Mouse (Mus musculus): ENCODE data around the gene Bnc2. TPM values are rescaled to one million over a fixed set of nuclear protein-coding genes. Genes with fewer than 3 reads are reported as not detected.

The Bnc2 gene
- polyA plus RNA-seq, 1 experiment = not detected

GRCm38 (mm10) chr4:84646576-84646975 is 28.5 kb downstream of the Bnc2 start:
- no peaks in the 10 kb centered on the region for H3K4me1 ChIP-seq (ENCODE audit: control insufficient read depth, insufficient read depth, low read length)
- no peak overlapping the region for H3K27ac ChIP-seq (ENCODE audit: control insufficient read depth, insufficient read depth, low read depth, low read length, poor library complexity)
- TF ChIP-seq POLR2A (IDR thresholded peaks at IDR 0.05; ENCODE audit: borderline replicate concordance, control insufficient read depth, low read depth, low read length) (no peak), CTCF (IDR thresholded peaks at IDR 0.05; ENCODE audit: control insufficient read depth, insufficient read depth, low read length) (no peak)
- no peak overlapping the region for H3K4me3 ChIP-seq (replicated peaks; ENCODE audit: control insufficient read depth, low read depth, low read length)

GRCm38 (mm10) chr4:84639166-84639565 is 35.9 kb downstream of the Bnc2 start:
- WGBS = 81% methylated on average over 6 of the region's 6 CpGs
- Histone ChIP-seq H3K27ac (ENCODE audit: control insufficient read depth, insufficient read depth, low read depth, low read length, poor library complexity) (no peak overlapping the region), H3K4me3 (replicated peaks; ENCODE audit: control insufficient read depth, low read depth, low read length) (no peak overlapping the region), H3K4me1 (ENCODE audit: control insufficient read depth, insufficient read depth, low read length) (no peaks in the 10 kb centered on the region)
- TF ChIP-seq POLR2A (IDR thresholded peaks at IDR 0.05; ENCODE audit: borderline replicate concordance, control insufficient read depth, low read depth, low read length) (no peak), CTCF (IDR thresholded peaks at IDR 0.05; ENCODE audit: control insufficient read depth, insufficient read depth, low read length) (no peak)

GRCm38 (mm10) chr4:84637641-84638040 is 37.4 kb downstream of the Bnc2 start:
- TF ChIP-seq POLR2A (IDR thresholded peaks at IDR 0.05; ENCODE audit: borderline replicate concordance, control insufficient read depth, low read depth, low read length) (no peak), CTCF (IDR thresholded peaks at IDR 0.05; ENCODE audit: control insufficient read depth, insufficient read depth, low read length) (no peak)
- Histone ChIP-seq H3K4me3 (replicated peaks; ENCODE audit: control insufficient read depth, low read depth, low read length) (no peak overlapping the region), H3K27ac (ENCODE audit: control insufficient read depth, insufficient read depth, low read depth, low read length, poor library complexity) (no peak overlapping the region), H3K4me1 (ENCODE audit: control insufficient read depth, insufficient read depth, low read length) (no peaks in the 10 kb centered on the region)
- WGBS = 55% methylated on average over 10 of the region's 10 CpGs

- 77% methylated on average over 4 of the region's 4 CpGs for WGBS
- Histone ChIP-seq H3K4me3 (replicated peaks; ENCODE audit: control insufficient read depth, low read depth, low read length) (no peak overlapping the region), H3K4me1 (ENCODE audit: control insufficient read depth, insufficient read depth, low read length) (no peaks in the 10 kb centered on the region), H3K27ac (ENCODE audit: control insufficient read depth, insufficient read depth, low read depth, low read length, poor library complexity) (no peak overlapping the region)
- TF ChIP-seq POLR2A (IDR thresholded peaks at IDR 0.05; ENCODE audit: borderline replicate concordance, control insufficient read depth, low read depth, low read length) (no peak), CTCF (IDR thresholded peaks at IDR 0.05; ENCODE audit: control insufficient read depth, insufficient read depth, low read length) (no peak)
Measured at GRCm38 (mm10) chr4:84634751-84635150, 40.3 kb downstream of the Bnc2 start.

- Histone ChIP-seq H3K4me3 (replicated peaks; ENCODE audit: control insufficient read depth, low read depth, low read length) (no peak overlapping the region), H3K27ac (ENCODE audit: control insufficient read depth, insufficient read depth, low read depth, low read length, poor library complexity) (no peak overlapping the region), H3K4me1 (ENCODE audit: control insufficient read depth, insufficient read depth, low read length) (no peaks in the 10 kb centered on the region)
- TF ChIP-seq POLR2A (IDR thresholded peaks at IDR 0.05; ENCODE audit: borderline replicate concordance, control insufficient read depth, low read depth, low read length) (no peak), CTCF (IDR thresholded peaks at IDR 0.05; ENCODE audit: control insufficient read depth, insufficient read depth, low read length) (no peak)
- 87% methylated on average over 1 of the region's 1 CpGs for WGBS
Measured at GRCm38 (mm10) chr4:84633991-84634390, 41.1 kb downstream of the Bnc2 start.

- H3K4me1 ChIP-seq (ENCODE audit: control insufficient read depth, insufficient read depth, low read length) = no peaks in the 10 kb centered on the region
- WGBS = 77% methylated on average over 12 of the region's 12 CpGs
- TF ChIP-seq POLR2A (IDR thresholded peaks at IDR 0.05; ENCODE audit: borderline replicate concordance, control insufficient read depth, low read depth, low read length) = no peak
- TF ChIP-seq CTCF (IDR thresholded peaks at IDR 0.05; ENCODE audit: control insufficient read depth, insufficient read depth, low read length) = no peak
- no peak overlapping the region for H3K27ac ChIP-seq (ENCODE audit: control insufficient read depth, insufficient read depth, low read depth, low read length, poor library complexity)
- no peak overlapping the region for H3K4me3 ChIP-seq (replicated peaks; ENCODE audit: control insufficient read depth, low read depth, low read length)
Measured at GRCm38 (mm10) chr4:84632832-84633789, 42.0 kb downstream of the Bnc2 start.

- no peak overlapping the region for H3K27ac ChIP-seq (ENCODE audit: control insufficient read depth, insufficient read depth, low read depth, low read length, poor library complexity)
- no peak for TF ChIP-seq POLR2A (IDR thresholded peaks at IDR 0.05; ENCODE audit: borderline replicate concordance, control insufficient read depth, low read depth, low read length)
- TF ChIP-seq CTCF (IDR thresholded peaks at IDR 0.05; ENCODE audit: control insufficient read depth, insufficient read depth, low read length) = no peak
- 83% methylated on average over 7 of the region's 7 CpGs for WGBS
- H3K4me1 ChIP-seq (ENCODE audit: control insufficient read depth, insufficient read depth, low read length) = no peaks in the 10 kb centered on the region
- H3K4me3 ChIP-seq (replicated peaks; ENCODE audit: control insufficient read depth, low read depth, low read length) = no peak overlapping the region
Measured at GRCm38 (mm10) chr4:84627616-84628015, 47.5 kb downstream of the Bnc2 start.

GRCm38 (mm10) chr4:84623312-84623711 is 51.8 kb downstream of the Bnc2 start:
- no peak for TF ChIP-seq POLR2A (IDR thresholded peaks at IDR 0.05; ENCODE audit: borderline replicate concordance, control insufficient read depth, low read depth, low read length)
- TF ChIP-seq CTCF (IDR thresholded peaks at IDR 0.05; ENCODE audit: control insufficient read depth, insufficient read depth, low read length) = no peak
- H3K4me1 ChIP-seq (ENCODE audit: control insufficient read depth, insufficient read depth, low read length) = no peaks in the 10 kb centered on the region
- 73% methylated on average over 5 of the region's 5 CpGs for WGBS
- no peak overlapping the region for H3K27ac ChIP-seq (ENCODE audit: control insufficient read depth, insufficient read depth, low read depth, low read length, poor library complexity)
- H3K4me3 ChIP-seq (replicated peaks; ENCODE audit: control insufficient read depth, low read depth, low read length) = no peak overlapping the region
